Mouse (Mus musculus) MEL (cell line): Measurements from ENCODE around the gene Srgn. TPM values are rescaled to one million over a fixed set of nuclear protein-coding genes. Genes with fewer than 3 reads are reported as not detected.

ENCODE experiments used
- DNase-seq: peaks from one replicate; pipeline ENCODE4 v3.0.0; 2011; ENCODE audit warnings: low read depth, low spot score
- H3K27ac ChIP-seq: 2 replicates; pipeline ENCODE4 v1.5.1; 2012; ENCODE audit warnings: low read depth, mild to moderate bottlenecking, control low read depth, low read length, moderate library complexity; ENCODE audit not compliant: control insufficient read depth
- H3K27me3 ChIP-seq, 2 experiments: fragments of 150-350 bp in 1 of 2; sonication (generic) in 1 of 2; 2 replicates each; pipeline ENCODE4 v1.6.1; 2012; ENCODE audit warnings: low read length in 2 of 2, mild to moderate bottlenecking in 2 of 2, improper control_type of control experiment in 1 of 2, moderate library complexity in 1 of 2; ENCODE audit not compliant: insufficient read depth in 2 of 2, control insufficient read depth in 1 of 2
- H3K36me3 ChIP-seq, 2 experiments: 2 replicates each; pipeline ENCODE4 v1.6.1; 2012 to 2014; ENCODE audit warnings: low read length in 2 of 2, improper control_type of control experiment in 1 of 2, inconsistent platforms in 1 of 2, mild to moderate bottlenecking in 1 of 2; ENCODE audit not compliant: insufficient read depth in 2 of 2, control insufficient read depth in 1 of 2
- H3K4me1 ChIP-seq, 2 experiments: fragments of 150-350 bp in 1 of 2; sonication (generic) in 1 of 2; 2 replicates each; pipeline ENCODE4 v1.6.1; 2012; ENCODE audit warnings: low read length in 2 of 2, improper control_type of control experiment in 1 of 2, mild to moderate bottlenecking in 1 of 2; ENCODE audit not compliant: insufficient read depth in 2 of 2, control insufficient read depth in 1 of 2
- H3K4me3 ChIP-seq, 2 experiments: fragments of 150-350 bp in 1 of 2; sonication (generic) in 1 of 2; 2 replicates each; pipeline ENCODE4 v1.5.1; 2012; ENCODE audit warnings: low read depth in 2 of 2, low read length in 2 of 2, mild to moderate bottlenecking in 2 of 2, moderate library complexity in 2 of 2, control low read depth in 1 of 2, improper control_type of control experiment in 1 of 2; ENCODE audit not compliant: control insufficient read depth in 1 of 2, insufficient read depth in 1 of 2
- H3K79me2 ChIP-seq: 2 replicates; pipeline ENCODE4 v1.6.1; 2012; ENCODE audit warnings: mild to moderate bottlenecking, low read length, moderate library complexity; ENCODE audit not compliant: control insufficient read depth, poor library complexity, insufficient read depth
- H3K9ac ChIP-seq: 2 replicates; pipeline ENCODE4 v1.6.1; 2012; ENCODE audit warnings: low read depth, mild to moderate bottlenecking, control low read depth, low read length, moderate library complexity; ENCODE audit not compliant: control insufficient read depth, poor library complexity, severe bottlenecking
- H3K9me3 ChIP-seq: fragments of 150-350 bp; sonication (generic); replicated peaks from 2 replicates; pipeline ENCODE4 v1.6.1; 2012; ENCODE audit warnings: mild to moderate bottlenecking, low read length, improper control_type of control experiment, moderate library complexity; ENCODE audit not compliant: insufficient read depth
- BHLHE40 ChIP-seq: IDR thresholded peaks from 2 replicates; pipeline ENCODE4 v1.6.1; 2012; ENCODE audit warnings: low read depth, mild to moderate bottlenecking, inconsistent platforms, low read length, improper control_type of control experiment, borderline replicate concordance
- CHD1 ChIP-seq: IDR thresholded peaks from 2 replicates; pipeline ENCODE4 v1.6.1; 2012; ENCODE audit warnings: low read depth, mild to moderate bottlenecking, inconsistent platforms, low read length, improper control_type of control experiment
- CTCF ChIP-seq, 3 experiments: IDR thresholded peaks in 2 of 3; conservative IDR thresholded peaks in 1 of 3; 2 replicates each; pipeline ENCODE4 v1.5.1; 2011 to 2012; ENCODE audit warnings: low read length in 3 of 3, low read depth in 2 of 3, mild to moderate bottlenecking in 2 of 3, improper control_type of control experiment in 1 of 3, inconsistent platforms in 1 of 3, mixed read lengths in 1 of 3, moderate library complexity in 1 of 3; ENCODE audit not compliant: control insufficient read depth in 1 of 3, insufficient read depth in 1 of 3, poor library complexity in 1 of 3, severe bottlenecking in 1 of 3
- E2F4 ChIP-seq: IDR thresholded peaks from 2 replicates; pipeline ENCODE4 v1.6.1; 2011; ENCODE audit warnings: low read depth, low read length, improper control_type of control experiment, borderline replicate concordance
- ELF1 ChIP-seq: IDR thresholded peaks from 2 replicates; pipeline ENCODE4 v1.6.1; 2014; ENCODE audit warnings: low read depth, mild to moderate bottlenecking, inconsistent platforms, low read length, improper control_type of control experiment, moderate library complexity
- EP300 ChIP-seq, 2 experiments: IDR thresholded peaks; 2 replicates each; pipeline ENCODE4 v1.6.1; 2011; ENCODE audit warnings: improper control_type of control experiment in 2 of 2, low read length in 2 of 2, low read depth in 1 of 2, mild to moderate bottlenecking in 1 of 2
- GABPA ChIP-seq: IDR thresholded peaks from 2 replicates; pipeline ENCODE4 v1.6.1; 2012; ENCODE audit warnings: low read depth, mild to moderate bottlenecking, inconsistent platforms, low read length, improper control_type of control experiment, moderate library complexity
- GATA1 ChIP-seq: IDR thresholded peaks from 2 replicates; pipeline ENCODE4 v1.6.1; 2011; ENCODE audit warnings: low read depth, low read length, improper control_type of control experiment
- JUND ChIP-seq: IDR thresholded peaks from 2 replicates; pipeline ENCODE4 v1.6.1; 2011; ENCODE audit warnings: low read depth, mild to moderate bottlenecking, improper control_type of control experiment, low read length
- MAFK ChIP-seq: IDR thresholded peaks from 2 replicates; pipeline ENCODE4 v1.6.1; 2011; ENCODE audit warnings: low read depth, mild to moderate bottlenecking, low read length, improper control_type of control experiment, borderline replicate concordance
- MAX ChIP-seq: IDR thresholded peaks from 2 replicates; pipeline ENCODE4 v1.6.1; 2011; ENCODE audit warnings: low read length, improper control_type of control experiment
- MAZ ChIP-seq: IDR thresholded peaks from 2 replicates; pipeline ENCODE4 v1.6.1; 2012; ENCODE audit warnings: low read depth, mild to moderate bottlenecking, inconsistent platforms, low read length, improper control_type of control experiment
- MEF2A ChIP-seq: IDR thresholded peaks from 2 replicates; pipeline ENCODE4 v1.6.1; 2014; ENCODE audit warnings: low read depth, mild to moderate bottlenecking, inconsistent platforms, low read length, improper control_type of control experiment; ENCODE audit not compliant: poor library complexity, insufficient replicate concordance, severe bottlenecking; ENCODE audit errors: extremely low read depth
- MXI1 ChIP-seq: IDR thresholded peaks from 2 replicates; pipeline ENCODE4 v1.6.1; 2011; ENCODE audit warnings: mild to moderate bottlenecking, low read depth, low read length, improper control_type of control experiment
- MYB ChIP-seq: IDR thresholded peaks from 2 replicates; pipeline ENCODE4 v1.6.1; 2011; ENCODE audit warnings: mild to moderate bottlenecking, low read depth, low read length, improper control_type of control experiment
- MYC ChIP-seq: IDR thresholded peaks from 2 replicates; pipeline ENCODE4 v1.6.1; 2011; ENCODE audit warnings: low read depth, mild to moderate bottlenecking, low read length, improper control_type of control experiment, moderate library complexity
- NELFE ChIP-seq: IDR thresholded peaks from 2 replicates; pipeline ENCODE4 v1.6.1; 2011; ENCODE audit warnings: low read depth, low read length, improper control_type of control experiment
- NRF1 ChIP-seq: IDR thresholded peaks from 2 replicates; pipeline ENCODE4 v1.6.1; 2014; ENCODE audit warnings: low read depth, mild to moderate bottlenecking, inconsistent platforms, low read length, improper control_type of control experiment, moderate library complexity; ENCODE audit not compliant: poor library complexity, insufficient read depth, severe bottlenecking
- POLR2A ChIP-seq, 2 experiments: IDR thresholded peaks; 2 replicates each; pipeline ENCODE4 v1.6.1; 2011 to 2012; ENCODE audit warnings: low read length in 2 of 2, mild to moderate bottlenecking in 2 of 2, control low read depth in 1 of 2, improper control_type of control experiment in 1 of 2, low read depth in 1 of 2, moderate library complexity in 1 of 2; ENCODE audit not compliant: control insufficient read depth in 1 of 2, insufficient read depth in 1 of 2, poor library complexity in 1 of 2
- POLR2AphosphoS2 ChIP-seq: IDR thresholded peaks from 2 replicates; pipeline ENCODE4 v1.6.1; 2011; ENCODE audit warnings: low read length, improper control_type of control experiment
- POLR2AphosphoS5 ChIP-seq: IDR thresholded peaks from 2 replicates; pipeline ENCODE4 v1.6.1; 2012; ENCODE audit warnings: low read depth, borderline replicate concordance, mild to moderate bottlenecking, inconsistent platforms, low read length, moderate library complexity, mixed read lengths
- RAD21 ChIP-seq: IDR thresholded peaks from 2 replicates; pipeline ENCODE4 v1.6.1; 2011; ENCODE audit warnings: mild to moderate bottlenecking, low read depth, low read length, improper control_type of control experiment
- RCOR1 ChIP-seq: IDR thresholded peaks from 2 replicates; pipeline ENCODE4 v1.6.1; 2012; ENCODE audit warnings: low read depth, mild to moderate bottlenecking, inconsistent platforms, low read length, improper control_type of control experiment
- SIN3A ChIP-seq: IDR thresholded peaks from 2 replicates; pipeline ENCODE4 v1.6.1; 2012; ENCODE audit warnings: low read length, improper control_type of control experiment, inconsistent platforms
- SMC3 ChIP-seq: IDR thresholded peaks from 2 replicates; pipeline ENCODE4 v1.6.1; 2011; ENCODE audit warnings: low read depth, low read length, improper control_type of control experiment
- TAL1 ChIP-seq: IDR thresholded peaks from 2 replicates; pipeline ENCODE4 v1.6.1; 2012; ENCODE audit warnings: mild to moderate bottlenecking, inconsistent platforms, low read length, moderate library complexity, mixed read lengths
- TBP ChIP-seq: IDR thresholded peaks from 2 replicates; pipeline ENCODE4 v1.8.0; 2011; ENCODE audit warnings: low read depth, low read length, improper control_type of control experiment
- TCF12 ChIP-seq: IDR thresholded peaks from 2 replicates; pipeline ENCODE4 v1.6.1; 2014; ENCODE audit warnings: low read depth, mild to moderate bottlenecking, inconsistent platforms, low read length, improper control_type of control experiment, moderate library complexity
- UBTF ChIP-seq: IDR thresholded peaks from 2 replicates; pipeline ENCODE4 v1.6.1; 2012; ENCODE audit warnings: low read depth, mild to moderate bottlenecking, inconsistent platforms, low read length, improper control_type of control experiment, moderate library complexity, borderline replicate concordance; ENCODE audit not compliant: insufficient read depth
- USF1 ChIP-seq: IDR thresholded peaks from 2 replicates; pipeline ENCODE4 v1.6.1; 2014; ENCODE audit warnings: low read depth, mild to moderate bottlenecking, inconsistent platforms, low read length, improper control_type of control experiment, moderate library complexity
- ZC3H11A ChIP-seq: IDR thresholded peaks from 2 replicates; pipeline ENCODE4 v1.6.1; 2012; ENCODE audit warnings: low read depth, mild to moderate bottlenecking, inconsistent platforms, low read length, improper control_type of control experiment
- ZMIZ1 ChIP-seq: IDR thresholded peaks from 2 replicates; pipeline ENCODE4 v1.6.1; 2012; ENCODE audit warnings: low read depth, mild to moderate bottlenecking, inconsistent platforms, low read length, improper control_type of control experiment, moderate library complexity
- ZNF384 ChIP-seq: IDR thresholded peaks from 2 replicates; pipeline ENCODE4 v1.6.1; 2012; ENCODE audit warnings: low read depth, mild to moderate bottlenecking, inconsistent platforms, low read length, improper control_type of control experiment
- polyA plus RNA-seq, 2 experiments: library from polyadenylated mRNA; stranded (reverse) in 1 of 2; unstranded in 1 of 2; fragments of >175 nt in 1 of 2; fragments of >200 nt in 1 of 2; gene quantifications; 2 replicates each; pipeline versions ENCODE4 v1.2.1 to v1.2.4; 2012; ENCODE audit warnings: low replicate concordance in 2 of 2, low read depth in 1 of 2; ENCODE audit not compliant: insufficient read length in 2 of 2, insufficient read depth in 1 of 2, missing spikeins in 1 of 2
- total RNA-seq: library from RNA; depleted of rRNA; stranded (reverse); fragments of 300-350 nt; gene quantifications from 2 replicates; pipeline ENCODE4 v1.2.3, GENCODE M21; 2012

The Srgn gene
- total and polyA plus RNA-seq, 3 experiments, result 164 to 217 TPM; not detected in 1

- TF ChIP-seq ZC3H11A (no peak), MEF2A (no peak), RCOR1 (no peak; the same call in none of the 2 replicates)
These were observed 23.2 kb downstream of the Srgn start (continued) for GRCm38 (mm10) chr10:62503836-62504628.

- peak overlapping the region; percentile 63 for H3K9ac ChIP-seq
- peaks cover 13 to 43% of the 10 kb centered on the region in 2 experiments for H3K4me1 ChIP-seq
- peaks cover 56% of the 10 kb centered on the region for H3K79me2 ChIP-seq
- H3K36me3 ChIP-seq, result peaks cover 3 to 49% of the 10 kb centered on the region in 2 experiments; a peak in 3 of 4 replicates
- DNase-seq, result peak; percentile 86
- peak overlapping the region; percentile 48 to 72 for H3K4me3 ChIP-seq
- H3K27me3 ChIP-seq, result no peaks in the 10 kb centered on the region
- no peaks in the 10 kb centered on the region for H3K9me3 ChIP-seq
- peak overlapping the region; percentile 94 for H3K27ac ChIP-seq
- TF ChIP-seq NRF1 (no peak), RAD21 (no peak; the same call in 1 of the 2 replicates), CHD1 (peak; percentile 93; the same call in 1 of the 2 replicates), MAX (peak; percentile 71), MXI1 (peak; percentile 82), ZMIZ1 (no peak), E2F4 (no peak), MAFK (peak; percentile 44; the same call in 1 of the 2 replicates), POLR2A (IDR thresholded peaks at IDR 0.05; ENCODE audit: control insufficient read depth in 1 of 2, insufficient read depth in 1 of 2, low read depth in 1 of 2, low read length in 2 of 2, poor library complexity in 1 of 2) (peak in 1 of 2 experiments; percentile 35; a peak in 2 of 4 replicates), JUND (peak; percentile 30; the same call in 1 of the 2 replicates), EP300 (IDR thresholded peaks at IDR 0.05; ENCODE audit: low read depth in 1 of 2, low read length in 2 of 2) (peak; percentile 96 to 97), GATA1 (peak; percentile 96), RCOR1 (peak; percentile 87), ZC3H11A (no peak; the same call in 1 of the 2 replicates), CTCF (IDR thresholded peaks at IDR 0.05 in 2 of 3, conservative IDR thresholded peaks at IDR 0.05 in 1 of 3; ENCODE audit: control insufficient read depth in 1 of 3, insufficient read depth in 1 of 3, low read depth in 2 of 3, low read length in 3 of 3, poor library complexity in 1 of 3, severe bottlenecking in 1 of 3) (no peak), USF1 (no peak), ZNF384 (peak; percentile 92), TAL1 (peak; percentile 78), SIN3A (peak; percentile 93), MAZ (peak; percentile 60; the same call in 1 of the 2 replicates), TBP (peak; percentile 64; the same call in 1 of the 2 replicates), SMC3 (no peak), BHLHE40 (peak; percentile 65; the same call in 1 of the 2 replicates), MYC (peak; percentile 76), TCF12 (peak; percentile 94), GABPA (no peak), UBTF (no peak), MEF2A (peak; percentile 80; the same call in 1 of the 2 replicates), POLR2AphosphoS5 (no peak), NELFE (peak; percentile 27; the same call in 1 of the 2 replicates), MYB (peak; percentile 97), POLR2AphosphoS2 (peak; percentile 38; the same call in 1 of the 2 replicates), ELF1 (no peak)
These were observed 23.9 kb downstream of the Srgn start for GRCm38 (mm10) chr10:62503353-62503752.
